Mouse (Mus musculus): ENCODE data around the gene Fancc. TPM values are rescaled to one million over a fixed set of nuclear protein-coding genes. Genes with fewer than 3 reads are reported as not detected.
A peak's percentile ranks its signal among the peaks of the same experiment; 100 is the strongest.

Fancc gene
- polyA plus RNA-seq, 1 experiment from 2014 or later = 23.4 TPM

DNA sequence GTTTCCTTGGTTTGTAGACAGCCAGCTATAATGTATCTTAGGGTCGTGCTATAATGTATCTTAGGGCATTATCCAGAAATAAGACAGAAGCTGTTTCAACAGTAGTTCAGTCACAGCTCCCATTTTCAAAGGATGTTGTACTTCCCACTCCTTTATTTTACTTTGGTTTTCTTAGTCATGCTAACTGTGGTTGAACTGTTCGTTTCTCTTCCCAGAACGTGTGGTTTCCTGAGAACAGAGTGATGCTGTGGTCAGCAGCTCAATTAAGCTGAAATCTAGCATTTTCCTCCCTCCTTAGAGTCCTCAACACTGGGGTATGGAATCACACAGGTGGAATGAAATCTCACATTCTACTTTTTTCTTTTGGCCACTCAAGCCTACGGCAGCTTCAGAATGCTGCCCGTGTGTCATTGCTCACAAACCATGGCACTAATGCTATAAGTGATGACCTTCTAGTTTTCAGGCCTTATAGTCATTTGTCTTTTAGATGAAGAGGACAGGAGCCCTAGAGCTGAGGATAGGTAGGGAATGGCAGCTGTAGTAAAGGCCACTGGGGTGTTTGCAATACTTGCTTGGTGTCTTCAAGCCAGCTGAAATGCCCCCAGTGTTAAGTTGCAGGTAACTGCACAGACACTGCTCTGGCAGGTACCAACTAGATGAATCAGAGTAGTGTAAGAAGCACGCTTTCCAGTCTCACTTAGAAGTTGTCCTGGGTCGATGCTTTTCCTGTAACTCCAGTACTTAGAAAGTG lies 243.0 kb downstream of the Fancc start:
- DNase-seq (ENCODE audit: low spot score) = no peak
- Histone ChIP-seq H3K36me3 (peaks cover 5% of the 10 kb centered on the region; the same call in 1 of the 2 replicates), H3K4me3 (no peak overlapping the region), H3K9me3 (no peaks in the 10 kb centered on the region), H3K27ac (no peak overlapping the region), H3K27me3 (ENCODE audit: insufficient read depth, poor library complexity, severe bottlenecking) (no peaks in the 10 kb centered on the region), H3K4me1 (replicated peaks) (peaks cover 8% of the 10 kb centered on the region; the same call in 1 of the 2 replicates)
- 92% methylated on average over 7 of the region's 7 CpGs for WGBS

- peaks cover 5% of the 10 kb centered on the region; the same call in 1 of the 2 replicates for H3K4me1 ChIP-seq (replicated peaks)
- no peak for DNase-seq (ENCODE audit: low spot score)
- peaks cover 5% of the 10 kb centered on the region; the same call in 1 of the 2 replicates for H3K36me3 ChIP-seq
- no peak overlapping the region for H3K4me3 ChIP-seq
- 93% methylated on average over 5 of the region's 5 CpGs for WGBS
- H3K9me3 ChIP-seq = no peaks in the 10 kb centered on the region
- no peaks in the 10 kb centered on the region for H3K27me3 ChIP-seq (ENCODE audit: insufficient read depth, poor library complexity, severe bottlenecking)
- H3K27ac ChIP-seq = no peak overlapping the region
Measured at GRCm38 (mm10) chr13:63253147-63253546, 243.9 kb downstream of the Fancc start.

DNA sequence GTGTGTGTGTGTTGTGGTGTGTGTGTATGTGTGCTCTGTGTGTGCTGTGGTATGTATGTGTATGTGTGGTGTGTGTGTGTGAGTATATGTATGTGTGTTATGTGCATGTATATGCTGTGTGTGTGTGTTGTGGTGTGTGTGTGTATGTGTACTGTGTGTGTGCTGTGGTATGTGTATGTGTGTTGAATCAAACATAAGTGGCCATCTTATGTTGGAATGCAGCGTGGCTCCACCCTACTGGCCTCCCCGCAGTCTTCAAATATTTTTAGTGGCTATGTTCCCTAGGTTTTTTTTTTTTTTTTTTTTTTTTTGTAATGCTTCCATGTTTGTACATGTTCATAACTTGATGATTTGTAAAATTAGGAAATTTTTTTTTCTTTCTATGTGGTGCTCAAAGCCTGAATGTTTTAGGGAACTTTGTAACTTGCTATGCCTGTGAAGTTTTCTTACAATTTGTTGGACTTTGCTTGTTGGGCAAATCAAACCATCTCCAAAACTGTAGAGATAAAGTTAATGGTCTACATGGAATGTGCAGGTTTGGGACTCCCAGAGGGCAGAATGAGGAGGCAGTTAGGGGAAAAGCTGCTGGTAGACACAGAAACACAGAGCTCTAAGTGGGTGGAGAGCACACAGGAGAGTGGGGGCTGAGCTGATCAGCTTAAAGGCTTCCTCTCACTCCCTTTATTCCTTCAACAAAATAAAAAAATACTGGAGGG lies 244.6 kb downstream of the Fancc start:
- H3K27me3 ChIP-seq (ENCODE audit: insufficient read depth, poor library complexity, severe bottlenecking) = no peaks in the 10 kb centered on the region
- no peak overlapping the region for H3K4me3 ChIP-seq
- H3K36me3 ChIP-seq = peaks cover 5% of the 10 kb centered on the region; the same call in 1 of the 2 replicates
- no peaks in the 10 kb centered on the region for H3K9me3 ChIP-seq
- WGBS = 95% methylated on average over 2 of the region's 2 CpGs
- H3K27ac ChIP-seq = no peak overlapping the region
- no peak for DNase-seq (ENCODE audit: low spot score)
- 0 out of 2 replicates have a peak, but pooled peaks cover 3% of the 10 kb centered on the region for H3K4me1 ChIP-seq (replicated peaks)

DNA sequence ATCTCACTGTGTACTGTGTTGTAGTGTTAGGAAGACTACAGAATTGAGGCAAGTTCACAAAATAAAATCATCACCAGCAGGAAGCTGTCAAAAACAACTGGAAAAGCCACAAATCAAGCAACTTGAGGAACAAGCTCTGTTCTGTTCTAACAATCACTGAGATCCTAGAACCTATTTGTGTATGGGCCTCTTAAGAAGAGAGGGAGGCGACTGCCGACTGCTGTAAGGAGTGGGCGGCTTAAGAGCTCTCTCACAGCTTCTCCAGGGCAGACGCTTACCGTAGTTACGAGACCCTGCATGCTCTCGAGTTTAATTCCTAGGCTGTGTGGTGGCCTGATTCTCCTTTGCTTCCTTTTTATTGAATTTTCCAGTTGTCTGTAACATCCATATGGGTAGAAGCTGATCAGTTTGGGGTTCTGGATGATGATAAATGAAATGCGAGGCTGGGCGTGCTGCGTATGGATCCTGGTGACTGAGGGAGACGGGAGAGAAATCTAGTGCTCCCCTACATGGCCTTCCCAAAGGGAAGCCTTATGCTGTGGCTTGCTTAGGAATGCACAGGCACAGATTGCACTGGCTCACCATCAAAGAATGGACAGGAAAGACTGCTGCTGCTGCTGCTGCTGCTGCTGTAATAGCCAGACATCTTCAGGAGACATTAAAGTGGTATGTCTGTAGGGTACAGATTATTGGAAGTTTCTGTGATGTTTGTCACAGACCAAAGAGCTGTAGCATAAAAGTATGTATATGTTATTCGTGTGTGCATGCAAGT lies 245.8 kb downstream of the Fancc start:
- Histone ChIP-seq H3K4me1 (replicated peaks) (0 out of 2 replicates have a peak, but pooled peaks cover 3% of the 10 kb centered on the region), H3K4me3 (no peak overlapping the region), H3K9me3 (no peaks in the 10 kb centered on the region), H3K27me3 (ENCODE audit: insufficient read depth, poor library complexity, severe bottlenecking) (no peaks in the 10 kb centered on the region), H3K36me3 (no peaks in the 10 kb centered on the region), H3K27ac (no peak overlapping the region)
- DNase-seq (ENCODE audit: low spot score) = no peak
- 78% methylated on average over 12 of the region's 12 CpGs for WGBS

DNA sequence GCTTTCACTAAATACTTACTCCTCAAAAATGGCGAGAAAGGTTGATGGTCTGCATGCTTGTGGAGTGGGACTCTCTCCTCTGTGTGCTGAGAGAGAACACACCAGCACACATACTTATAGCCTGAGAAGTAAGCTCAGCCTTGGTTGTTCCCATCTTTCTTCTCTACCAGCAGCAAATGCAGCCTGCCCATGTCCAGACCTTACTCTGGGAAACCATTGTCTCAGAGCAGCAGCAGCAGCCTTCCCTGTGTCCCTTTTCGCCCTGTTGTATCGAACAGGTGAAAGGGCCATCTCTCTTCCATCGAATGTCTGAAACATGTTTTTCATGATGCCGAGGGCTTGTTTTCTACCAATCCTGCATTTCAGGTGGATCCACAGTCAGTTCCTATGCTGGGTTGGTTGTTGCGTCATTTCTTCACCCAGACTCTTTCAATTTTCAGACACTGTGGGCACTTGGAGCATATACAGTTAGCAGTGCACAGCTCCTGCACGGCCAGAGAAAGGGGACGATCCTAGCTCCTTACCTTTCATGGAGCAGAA lies 246.6 kb downstream of the Fancc start:
- Histone ChIP-seq H3K4me3 (no peak overlapping the region), H3K4me1 (replicated peaks) (0 out of 2 replicates have a peak, but pooled peaks cover 2% of the 10 kb centered on the region), H3K27me3 (ENCODE audit: insufficient read depth, poor library complexity, severe bottlenecking) (no peaks in the 10 kb centered on the region), H3K9me3 (no peaks in the 10 kb centered on the region), H3K36me3 (no peaks in the 10 kb centered on the region), H3K27ac (no peak overlapping the region)
- no peak for DNase-seq (ENCODE audit: low spot score)
- WGBS = 91% methylated on average over 8 of the region's 8 CpGs

DNA sequence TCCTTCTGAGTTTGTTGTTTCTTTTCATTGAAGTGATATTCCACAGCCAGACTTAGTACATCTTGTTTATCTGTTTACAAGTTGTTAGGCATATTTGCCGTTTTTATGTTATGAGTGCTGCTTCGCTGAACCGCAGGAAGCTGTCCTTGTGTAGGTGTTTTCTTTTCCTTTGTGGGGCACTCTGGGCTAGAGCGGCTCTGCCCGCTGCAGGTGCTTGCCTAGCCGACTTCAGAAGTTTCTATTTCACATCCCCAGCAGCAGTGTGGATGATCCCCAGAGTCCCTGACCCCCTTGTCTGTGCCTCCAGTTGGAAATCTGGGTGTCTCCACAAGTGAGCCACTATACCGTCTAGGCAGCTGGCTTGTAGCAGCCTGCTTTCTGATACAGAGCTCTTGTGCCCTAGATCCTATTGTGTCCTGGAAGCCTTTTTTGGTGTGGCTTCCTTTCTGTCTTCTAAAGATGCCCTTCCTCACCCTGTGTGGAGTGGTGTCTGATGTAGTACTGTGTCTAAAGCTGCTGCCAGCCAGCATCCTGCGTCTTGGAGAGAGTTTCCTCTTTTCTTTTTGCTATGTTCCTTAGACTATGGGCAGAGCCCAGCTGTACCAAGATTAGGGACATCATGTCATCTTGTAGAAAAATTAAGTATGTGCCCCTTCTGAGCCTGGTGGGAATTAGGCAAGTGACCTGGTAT lies 247.2 kb downstream of the Fancc start:
- Histone ChIP-seq H3K36me3 (no peaks in the 10 kb centered on the region), H3K4me3 (no peak overlapping the region), H3K27me3 (ENCODE audit: insufficient read depth, poor library complexity, severe bottlenecking) (no peaks in the 10 kb centered on the region), H3K27ac (0 out of 2 replicates have a peak overlapping the region, but pooled peaks have one; percentile 8), H3K4me1 (replicated peaks) (peaks cover 5% of the 10 kb centered on the region), H3K9me3 (no peaks in the 10 kb centered on the region)
- no peak for DNase-seq (ENCODE audit: low spot score)
- WGBS = 86% methylated on average over 8 of the region's 8 CpGs

DNA sequence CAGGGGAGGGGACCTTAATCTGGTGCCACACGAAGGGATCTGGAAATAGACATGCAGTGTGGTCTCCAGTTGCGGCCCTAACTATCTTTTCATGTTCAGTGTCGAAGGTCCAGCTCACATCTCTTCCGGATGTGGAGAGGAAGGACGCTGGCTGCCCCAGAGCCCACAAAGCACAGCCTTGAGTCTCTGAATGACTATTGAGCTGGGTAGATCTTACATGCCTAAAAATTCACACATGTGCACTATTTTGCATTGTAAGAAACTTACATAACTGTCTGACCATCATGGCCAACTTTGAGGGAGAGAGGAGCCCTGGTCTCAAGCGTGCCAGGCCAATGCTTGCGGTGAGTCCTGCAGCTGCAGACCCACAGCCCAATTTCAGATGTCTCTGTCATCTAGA lies 247.9 kb downstream of the Fancc start:
- WGBS = 91% methylated on average over 7 of the region's 7 CpGs
- H3K36me3 ChIP-seq = no peaks in the 10 kb centered on the region; the same call in 1 of the 2 replicates
- no peaks in the 10 kb centered on the region for H3K9me3 ChIP-seq
- no peaks in the 10 kb centered on the region for H3K27me3 ChIP-seq (ENCODE audit: insufficient read depth, poor library complexity, severe bottlenecking)
- peaks cover 12% of the 10 kb centered on the region for H3K4me1 ChIP-seq (replicated peaks)
- no peak overlapping the region for H3K27ac ChIP-seq
- H3K4me3 ChIP-seq = no peak overlapping the region
- DNase-seq (ENCODE audit: low spot score) = no peak

GRCm38 (mm10) chr13:63248318-63248717 lies 248.8 kb downstream of the Fancc start:
- no peak overlapping the region for H3K27ac ChIP-seq
- WGBS = 92% methylated on average over 10 of the region's 10 CpGs
- H3K27me3 ChIP-seq (ENCODE audit: insufficient read depth, poor library complexity, severe bottlenecking) = no peaks in the 10 kb centered on the region

DNA sequence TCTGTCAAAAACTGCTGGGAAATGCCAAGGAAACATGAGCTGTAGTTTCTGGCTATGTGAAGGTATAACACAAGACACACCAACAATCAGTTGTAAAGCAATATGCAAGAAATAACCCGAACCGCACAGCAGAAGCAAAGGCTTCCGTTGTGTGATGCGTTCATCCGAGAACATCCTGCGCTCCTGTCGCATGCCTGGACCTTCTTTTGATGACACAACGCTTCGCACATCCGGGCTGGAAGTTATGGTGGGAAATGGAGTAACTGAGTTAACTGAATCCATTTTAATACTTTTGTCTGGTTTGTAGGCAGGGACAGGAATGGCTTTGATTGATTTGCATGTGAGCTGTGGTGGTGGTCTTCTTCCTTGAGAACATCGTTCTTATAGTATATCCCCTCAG lies 249.4 kb downstream of the Fancc start:
- H3K9me3 ChIP-seq = no peaks in the 10 kb centered on the region
- peaks cover 13% of the 10 kb centered on the region for H3K4me1 ChIP-seq (replicated peaks)
- H3K4me3 ChIP-seq = no peak overlapping the region
- no peaks in the 10 kb centered on the region for H3K27me3 ChIP-seq (ENCODE audit: insufficient read depth, poor library complexity, severe bottlenecking)
- no peak overlapping the region for H3K27ac ChIP-seq
- DNase-seq (ENCODE audit: low spot score) = no peak
- no peaks in the 10 kb centered on the region; the same call in 1 of the 2 replicates for H3K36me3 ChIP-seq
- 97% methylated on average over 11 of the region's 11 CpGs for WGBS

More at GRCm38 (mm10) chr13:63248318-63248717, 248.8 kb downstream of the Fancc start:
- H3K36me3 ChIP-seq = no peaks in the 10 kb centered on the region; the same call in 1 of the 2 replicates
- H3K4me1 ChIP-seq (replicated peaks) = peaks cover 12% of the 10 kb centered on the region
- no peak for DNase-seq (ENCODE audit: low spot score)
- H3K4me3 ChIP-seq = no peak overlapping the region
- no peaks in the 10 kb centered on the region for H3K9me3 ChIP-seq

DNA sequence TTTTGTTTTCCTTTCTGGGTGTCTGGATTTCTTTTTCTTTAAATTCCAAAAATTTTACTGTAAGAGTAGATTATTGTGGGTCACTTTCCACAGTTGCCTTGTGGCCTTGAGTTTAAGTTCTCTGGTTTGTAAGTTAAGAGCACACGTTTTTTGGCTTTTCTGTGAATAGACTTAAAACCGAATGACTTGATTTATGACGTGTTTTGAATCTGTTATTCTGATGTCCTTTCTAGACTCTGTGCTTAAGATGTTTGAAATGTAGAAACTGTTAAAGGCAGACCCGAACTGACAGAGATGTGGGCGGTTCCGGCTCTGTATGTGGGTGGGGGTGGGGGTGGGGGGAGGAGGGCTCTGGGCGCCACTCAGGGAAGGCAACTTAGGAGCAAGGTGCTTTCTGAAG lies 250.0 kb downstream of the Fancc start:
- no peaks in the 10 kb centered on the region for H3K9me3 ChIP-seq
- peaks cover 18% of the 10 kb centered on the region for H3K4me1 ChIP-seq (replicated peaks)
- no peak overlapping the region for H3K27ac ChIP-seq
- no peaks in the 10 kb centered on the region; the same call in 1 of the 2 replicates for H3K36me3 ChIP-seq
- 80% methylated on average over 7 of the region's 7 CpGs for WGBS
- no peaks in the 10 kb centered on the region for H3K27me3 ChIP-seq (ENCODE audit: insufficient read depth, poor library complexity, severe bottlenecking)
- no peak for DNase-seq (ENCODE audit: low spot score)
- H3K4me3 ChIP-seq = no peak overlapping the region

- no peak for DNase-seq (ENCODE audit: low spot score)
- peaks cover 24% of the 10 kb centered on the region for H3K4me1 ChIP-seq (replicated peaks)
- 88% methylated on average over 12 of the region's 12 CpGs for WGBS
Measured at GRCm38 (mm10) chr13:63246332-63246940, 250.6 kb downstream of the Fancc start.

More at GRCm38 (mm10) chr13:63246332-63246940, 250.6 kb downstream of the Fancc start:
- Histone ChIP-seq H3K4me3 (no peak overlapping the region), H3K9me3 (no peaks in the 10 kb centered on the region), H3K27me3 (ENCODE audit: insufficient read depth, poor library complexity, severe bottlenecking) (peaks cover 5% of the 10 kb centered on the region), H3K36me3 (no peaks in the 10 kb centered on the region; the same call in 1 of the 2 replicates), H3K27ac (no peak overlapping the region)
